Mouse (Mus musculus): Measurements from ENCODE around the gene Zdhhc4.
A peak's percentile ranks its signal among the peaks of the same experiment; 100 is the strongest.

GRCm38 (mm10) chr5:143336559-143336958 lies 7.5 kb upstream of the Zdhhc4 start:
- no peak for TF ChIP-seq EP300 (IDR thresholded peaks at IDR 0.05; ENCODE audit: low read depth)
- peak; percentile 36; the same call in 1 of the 2 replicates for TF ChIP-seq CTCF (IDR thresholded peaks at IDR 0.05; ENCODE audit: low read depth)

Measured in liver, embryonic 14.5 days (tissue).